Mouse (Mus musculus) olfactory bulb, adult 2 months (tissue): ENCODE measurements around the gene BC030867. TPM values are rescaled to one million over a fixed set of nuclear protein-coding genes. Genes with fewer than 3 reads are reported as not detected.

ENCODE experiments used
- H3K27ac ChIP-seq: fragments of 200-500 bp; 2 replicates; pipeline ENCODE4 v1.5.1; 2012; ENCODE audit warnings: low read depth, low read length; ENCODE audit not compliant: insufficient read depth
- H3K4me1 ChIP-seq: fragments of 200-500 bp; 2 replicates; pipeline ENCODE4 v1.6.1; 2012; ENCODE audit warnings: low read length; ENCODE audit not compliant: control insufficient read depth, insufficient read depth
- H3K4me3 ChIP-seq: fragments of 200-500 bp; 2 replicates; pipeline ENCODE4 v1.5.1; 2012; ENCODE audit warnings: mild to moderate bottlenecking, low read depth, low read length, moderate library complexity; ENCODE audit not compliant: insufficient read depth
- CTCF ChIP-seq: fragments of 200-500 bp; IDR thresholded peaks from 2 replicates; pipeline ENCODE4 v1.5.1; 2012; ENCODE audit warnings: low read depth, mild to moderate bottlenecking, low read length, moderate library complexity; ENCODE audit not compliant: insufficient read depth
- POLR2A ChIP-seq: fragments of 200-500 bp; IDR thresholded peaks from 2 replicates; pipeline ENCODE4 v1.6.1; 2012; ENCODE audit warnings: mild to moderate bottlenecking, low read depth, low read length, moderate library complexity; ENCODE audit not compliant: insufficient read depth
- WGBS: fragments of 180-500 bp; shearing (Covaris S2); methylation state at CpG from one replicate; pipeline ENCODE4 v1.1.7; 2018; 5-methylcytosine and 5-hydroxymethylcytosine counted together
- polyA plus RNA-seq: library from polyadenylated mRNA; stranded (reverse); fragments of >200 nt; gene quantifications from 2 replicates; pipeline ENCODE4 v1.2.4, GENCODE M21; 2012; ENCODE audit warnings: low replicate concordance; ENCODE audit not compliant: missing spikeins, insufficient read depth, insufficient read length

Gene BC030867
- polyA plus RNA-seq, 1 experiment, result not detected

DNA sequence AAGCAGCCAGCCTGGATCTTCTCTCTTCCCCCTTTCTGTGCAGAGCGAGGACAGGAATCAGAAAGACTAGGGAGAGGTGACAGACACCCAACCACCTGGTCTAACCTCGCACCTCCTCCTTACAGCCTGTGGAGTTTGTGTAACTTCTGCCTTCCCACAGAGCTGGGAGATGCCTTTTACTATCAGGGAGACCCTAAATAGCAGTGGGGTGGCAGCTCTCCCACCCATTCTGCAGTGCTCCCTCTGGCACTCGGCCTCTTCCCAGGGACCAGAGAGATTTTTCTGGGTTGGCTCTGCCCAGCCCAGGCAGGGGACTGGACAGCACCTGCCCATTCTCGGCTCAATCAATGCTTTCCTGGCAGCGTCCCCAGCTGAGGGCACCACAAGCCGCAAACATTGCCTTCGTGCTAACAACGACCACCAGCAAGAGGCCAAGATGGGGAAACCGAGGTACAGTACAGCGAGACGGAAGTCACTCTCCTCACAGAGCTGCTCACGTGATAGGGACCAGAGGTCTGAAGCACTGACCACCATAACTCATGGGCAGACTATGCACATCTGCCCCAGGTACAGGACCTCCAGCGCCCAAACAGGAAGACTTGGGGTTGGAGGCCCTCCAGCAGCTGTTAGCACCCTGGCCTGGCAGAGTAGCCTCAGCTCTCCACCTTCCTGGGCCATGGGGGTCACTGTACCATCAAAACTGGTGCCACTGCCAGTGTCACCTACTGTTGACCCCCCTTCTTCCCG, 29.3 kb upstream of the BC030867 start:
- H3K27ac ChIP-seq, result peak overlapping the region; percentile 94
- WGBS, result 37% methylated on average over 14 of the region's 14 CpGs
- peaks cover 86% of the 10 kb centered on the region for H3K4me1 ChIP-seq
- H3K4me3 ChIP-seq, result peak overlapping the region; percentile 30
- TF ChIP-seq POLR2A (no peak), CTCF (no peak)

DNA sequence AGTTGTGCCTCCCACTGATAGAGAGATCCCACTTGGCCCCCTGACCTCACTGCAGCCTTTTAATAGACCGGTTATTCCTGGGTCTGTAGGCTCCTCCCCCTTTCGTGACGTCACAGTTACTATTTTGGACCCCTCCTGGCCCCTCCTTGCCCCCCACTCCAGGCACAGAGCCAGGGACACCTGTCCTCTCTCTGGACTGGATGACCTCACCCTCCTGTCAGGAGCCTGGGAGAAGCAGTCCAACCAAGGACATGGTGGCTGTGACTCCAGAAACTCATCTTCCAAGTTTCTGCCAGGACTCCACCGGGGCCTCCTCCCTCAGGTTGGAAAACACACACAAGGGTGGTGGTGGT, 28.7 kb upstream of the BC030867 start:
- H3K4me3 ChIP-seq, result no peak overlapping the region
- TF ChIP-seq CTCF (no peak), POLR2A (no peak)
- H3K27ac ChIP-seq, result peak overlapping the region; percentile 94
- WGBS, result 43% methylated on average over 4 of the region's 4 CpGs
- H3K4me1 ChIP-seq, result peaks cover 86% of the 10 kb centered on the region

DNA sequence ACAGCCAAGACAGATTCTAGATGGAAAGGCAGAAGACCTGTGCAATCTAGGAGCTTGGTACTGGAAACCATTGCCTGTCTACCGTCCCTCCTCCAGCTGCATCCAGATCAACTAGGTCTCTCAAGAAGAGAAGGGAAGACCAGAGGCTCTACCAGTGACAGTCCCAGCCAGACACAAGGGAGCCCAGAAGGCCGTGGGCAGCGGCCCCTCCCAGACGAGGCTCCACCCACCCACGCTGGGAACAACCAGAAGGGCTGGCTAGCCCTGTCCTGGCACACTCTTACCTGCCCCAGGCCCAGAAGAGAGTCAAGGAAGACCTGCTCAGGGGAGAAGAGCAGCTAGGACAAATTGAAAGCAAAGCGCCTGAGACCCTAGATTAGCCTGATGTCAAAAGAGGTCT, 28.2 kb upstream of the BC030867 start:
- H3K27ac ChIP-seq, result no peak overlapping the region
- TF ChIP-seq POLR2A, result no peak
- TF ChIP-seq CTCF, result no peak
- no peak overlapping the region for H3K4me3 ChIP-seq
- 53% methylated on average over 6 of the region's 6 CpGs for WGBS
- H3K4me1 ChIP-seq, result peaks cover 90% of the 10 kb centered on the region

DNA sequence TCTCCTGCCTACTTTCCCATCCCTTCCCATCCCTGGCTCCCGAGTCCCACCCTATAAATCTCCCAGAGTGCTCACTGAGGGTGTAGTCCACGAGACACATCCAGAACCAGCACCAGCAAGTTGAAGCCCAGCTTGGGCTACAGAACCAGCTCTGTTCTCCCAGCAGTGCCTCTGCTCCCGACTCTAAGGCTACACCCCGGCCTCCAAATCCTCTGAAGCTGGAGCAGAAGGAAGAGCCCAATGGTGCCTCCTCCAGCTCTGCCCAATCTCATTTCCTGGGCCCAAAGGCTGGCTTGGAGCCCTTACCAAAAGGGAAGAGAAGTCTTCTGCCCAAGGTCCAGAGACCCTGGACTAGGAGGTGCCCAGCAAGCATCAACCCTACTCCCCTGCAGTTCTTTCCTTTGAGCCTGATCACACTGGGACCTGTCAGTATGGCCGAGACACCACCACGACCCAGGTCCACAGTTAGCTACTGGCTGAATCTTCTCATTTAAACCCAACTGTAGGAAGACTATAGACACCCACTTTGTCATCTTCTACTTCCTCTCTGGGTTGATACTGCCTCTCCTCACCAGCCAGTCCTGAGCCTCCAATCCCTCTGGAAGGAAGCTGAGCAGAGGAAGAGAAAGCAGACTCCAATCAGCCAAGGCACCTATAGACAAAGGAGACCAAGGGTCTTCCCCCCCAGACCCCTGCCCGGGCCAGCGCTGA, 27.3 kb upstream of the BC030867 start:
- 62% methylated on average over 8 of the region's 8 CpGs for WGBS
- Histone ChIP-seq H3K27ac (no peak overlapping the region), H3K4me1 (peaks cover 89% of the 10 kb centered on the region), H3K4me3 (no peak overlapping the region)
- no peak for TF ChIP-seq POLR2A
- TF ChIP-seq CTCF, result no peak

DNA sequence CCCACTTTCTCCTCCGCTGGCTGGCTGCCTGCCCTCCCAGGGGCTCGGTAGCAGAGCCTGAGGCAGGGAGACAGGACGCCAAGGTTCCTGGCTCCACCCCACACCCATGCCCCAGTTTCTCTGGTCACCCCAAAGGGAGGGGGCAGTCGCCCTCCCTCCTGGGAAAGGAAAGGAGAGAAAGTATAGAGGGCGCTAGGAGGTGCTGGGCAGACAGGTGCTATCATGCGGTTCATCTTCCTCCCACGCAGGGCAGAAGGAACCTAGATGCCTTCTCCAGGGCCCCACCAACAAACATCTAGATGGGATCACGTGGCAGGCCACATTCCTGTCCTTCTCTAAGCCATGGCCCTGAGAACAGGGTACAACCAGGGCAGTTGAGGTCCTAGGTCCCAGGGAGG, 26.7 kb upstream of the BC030867 start:
- no peak overlapping the region for H3K27ac ChIP-seq
- 34% methylated on average over 8 of the region's 8 CpGs for WGBS
- TF ChIP-seq POLR2A (no peak), CTCF (no peak)
- no peak overlapping the region for H3K4me3 ChIP-seq
- peaks cover 90% of the 10 kb centered on the region for H3K4me1 ChIP-seq

DNA sequence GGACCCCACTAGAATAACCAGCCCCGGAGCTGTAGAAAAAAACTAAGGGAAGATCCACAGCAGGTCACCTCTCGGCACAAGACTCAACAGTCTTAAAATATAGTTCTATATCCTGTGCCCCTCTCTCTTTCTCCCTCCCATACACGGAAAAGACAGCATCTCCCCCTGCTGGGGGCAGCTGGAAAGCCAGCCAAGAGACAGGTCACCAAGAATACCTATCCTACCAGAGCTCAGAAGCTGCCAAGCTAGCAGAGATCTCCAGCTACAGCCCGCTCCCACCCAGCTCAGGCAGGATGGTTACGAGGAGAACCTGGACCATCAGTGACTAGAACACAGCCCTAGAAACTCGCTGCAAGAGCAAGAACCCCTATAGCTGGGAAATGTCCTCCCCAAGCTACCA, 25.5 kb upstream of the BC030867 start:
- H3K4me3 ChIP-seq, result no peak overlapping the region

DNA sequence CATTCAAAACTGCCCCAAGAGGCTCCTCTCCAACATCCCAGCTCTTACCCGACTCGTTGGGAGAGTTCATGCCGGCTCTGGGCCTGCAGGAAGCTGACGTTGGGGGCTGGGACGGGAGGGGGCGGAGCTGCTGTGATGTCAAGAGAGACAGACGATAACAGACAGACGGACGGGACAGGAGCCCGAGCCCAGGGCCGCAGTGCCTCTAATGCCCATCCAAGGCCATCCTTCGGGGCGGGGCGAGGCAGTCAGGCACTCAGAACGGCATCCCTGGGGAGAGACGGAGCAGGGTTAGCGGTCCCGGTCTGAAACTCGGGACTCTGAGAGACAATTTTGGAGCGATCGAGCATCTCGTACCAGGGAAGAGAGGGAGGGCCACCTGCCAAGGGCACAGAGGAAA, 24.0 kb upstream of the BC030867 start:
- WGBS, result 12% methylated on average over 22 of the region's 22 CpGs
- no peak overlapping the region for H3K27ac ChIP-seq
- peaks cover 74% of the 10 kb centered on the region for H3K4me1 ChIP-seq
- TF ChIP-seq POLR2A (no peak), CTCF (no peak)
- peak overlapping the region; percentile 24 for H3K4me3 ChIP-seq

More for the DNA sequence above, 25.5 kb upstream of the BC030867 start:
- no peak overlapping the region for H3K27ac ChIP-seq
- H3K4me1 ChIP-seq, result peaks cover 87% of the 10 kb centered on the region
- TF ChIP-seq CTCF (0 out of 2 replicates have a peak, but pooled peaks have one; percentile 30), POLR2A (no peak)
- 28% methylated on average over 6 of the region's 6 CpGs for WGBS

DNA sequence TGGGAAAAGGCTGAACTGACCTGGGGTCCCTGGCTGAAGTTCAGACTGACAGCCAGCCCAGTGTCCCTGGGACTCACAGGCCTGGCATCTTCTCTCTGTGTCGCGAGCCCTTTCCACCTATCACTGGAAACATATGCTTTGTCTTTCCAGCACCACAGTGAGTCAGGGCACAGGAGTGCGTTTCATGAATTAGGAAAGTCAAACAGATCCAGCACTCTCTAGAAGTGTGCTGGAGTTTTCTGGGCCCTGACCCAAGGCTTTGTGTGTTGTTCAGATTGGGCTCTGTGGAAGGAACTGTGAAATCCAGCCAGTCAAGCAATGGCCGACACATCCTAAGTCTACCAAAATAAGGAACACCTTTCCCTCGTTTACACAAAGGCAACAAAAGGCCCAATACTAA, 23.5 kb upstream of the BC030867 start:
- peaks cover 68% of the 10 kb centered on the region for H3K4me1 ChIP-seq
- whole genome bisulfite sequencing, result 22% methylated on average over 5 of the region's 5 CpGs
- no peak for TF ChIP-seq POLR2A
- no peak for TF ChIP-seq CTCF
- no peak overlapping the region for H3K27ac ChIP-seq
- H3K4me3 ChIP-seq, result peak overlapping the region; percentile 24; the same call in 1 of the 2 replicates
